Mouse (Mus musculus): ENCODE measurements around the gene Ppp3ca. TPM values are rescaled to one million over a fixed set of nuclear protein-coding genes. Genes with fewer than 3 reads are reported as not detected.

Ppp3ca gene
- polyA plus RNA-seq, 1 experiment from 2014 or later: 10.7 TPM

DNA sequence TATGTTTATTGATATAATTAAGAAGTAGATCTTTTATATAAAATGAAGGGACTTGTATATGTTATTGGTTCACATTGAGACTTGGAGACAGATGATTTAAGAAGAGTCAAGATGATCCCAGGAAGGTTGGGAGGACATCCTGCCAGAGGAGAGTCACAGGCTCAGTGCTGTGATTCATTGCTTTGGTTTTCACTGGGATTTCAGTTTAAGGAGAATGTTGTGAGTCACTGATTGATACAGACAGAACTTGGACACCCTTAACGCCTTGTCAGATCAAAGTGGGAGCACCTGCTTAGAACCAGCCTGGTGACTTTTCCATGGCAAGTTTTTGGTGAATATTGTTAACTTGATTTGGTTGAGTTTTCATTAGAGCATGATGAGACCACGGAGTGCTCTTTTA, 58.0 kb downstream of the Ppp3ca start:
- WGBS (ENCODE audit: insufficient replicate concordance): 64% methylated on average over 2 of the region's 2 CpGs
- no peak for ATAC-seq (ENCODE audit: insufficient read depth)
- Histone ChIP-seq H3K4me3 (replicated peaks) (no peak overlapping the region), H3K9ac (no peak overlapping the region), H3K4me2 (no peak overlapping the region), H3K27ac (replicated peaks) (no peak overlapping the region), H3K27me3 (no peaks in the 10 kb centered on the region), H3K36me3 (replicated peaks) (no peaks in the 10 kb centered on the region), H3K4me1 (replicated peaks) (no peaks in the 10 kb centered on the region; the same call in 1 of the 2 replicates), H3K9me3 (replicated peaks) (no peaks in the 10 kb centered on the region)

- Histone ChIP-seq H3K4me1 (replicated peaks) (no peaks in the 10 kb centered on the region; the same call in 1 of the 2 replicates), H3K4me2 (no peak overlapping the region), H3K36me3 (replicated peaks) (no peaks in the 10 kb centered on the region), H3K9me3 (replicated peaks) (no peaks in the 10 kb centered on the region), H3K27ac (replicated peaks) (no peak overlapping the region), H3K27me3 (no peaks in the 10 kb centered on the region), H3K4me3 (replicated peaks) (no peak overlapping the region), H3K9ac (no peak overlapping the region)
- WGBS (ENCODE audit: insufficient replicate concordance): 60% methylated on average over 10 of the region's 10 CpGs
- ATAC-seq (ENCODE audit: insufficient read depth): no peak
These were observed 60.1 kb downstream of the Ppp3ca start for GRCm38 (mm10) chr3:136729978-136730377.

- Histone ChIP-seq H3K27ac (replicated peaks) (no peak overlapping the region), H3K9me3 (replicated peaks) (no peaks in the 10 kb centered on the region), H3K4me1 (replicated peaks) (no peaks in the 10 kb centered on the region), H3K36me3 (replicated peaks) (no peaks in the 10 kb centered on the region), H3K4me3 (replicated peaks) (no peak overlapping the region), H3K4me2 (no peak overlapping the region), H3K9ac (no peak overlapping the region), H3K27me3 (no peaks in the 10 kb centered on the region)
- ATAC-seq (ENCODE audit: insufficient read depth): no peak
- 77% methylated on average over 6 of the region's 6 CpGs for WGBS (ENCODE audit: insufficient replicate concordance)
These were observed 61.7 kb downstream of the Ppp3ca start for GRCm38 (mm10) chr3:136731579-136731978.

DNA sequence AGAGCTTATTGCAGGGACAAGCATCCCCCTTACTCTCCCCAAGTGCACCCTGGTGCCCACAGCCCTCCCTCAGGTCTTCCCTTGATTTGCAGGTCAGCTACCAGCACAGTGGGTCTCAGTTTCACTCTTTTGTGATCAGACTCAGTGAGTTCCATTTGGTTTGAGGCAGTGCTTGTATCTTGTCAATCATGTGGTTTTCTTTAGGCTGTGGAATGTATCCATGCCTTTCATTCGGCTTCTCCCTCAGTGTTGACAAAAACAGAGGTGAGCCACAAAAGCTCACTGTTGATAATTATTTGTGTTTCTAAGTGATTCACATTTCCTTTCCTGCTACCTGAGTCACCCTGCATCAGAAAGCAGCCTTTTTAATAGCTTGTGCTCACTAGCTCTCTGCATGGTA, 66.1 kb downstream of the Ppp3ca start:
- 61% methylated on average over 1 of the region's 1 CpGs for WGBS (ENCODE audit: insufficient replicate concordance)
- no peak overlapping the region for H3K27ac ChIP-seq (replicated peaks)
- no peak overlapping the region for H3K9ac ChIP-seq
- no peaks in the 10 kb centered on the region; the same call in 1 of the 2 replicates for H3K4me1 ChIP-seq (replicated peaks)
- no peaks in the 10 kb centered on the region for H3K9me3 ChIP-seq (replicated peaks)
- H3K4me3 ChIP-seq (replicated peaks): no peak overlapping the region
- H3K36me3 ChIP-seq (replicated peaks): no peaks in the 10 kb centered on the region
- H3K27me3 ChIP-seq: no peaks in the 10 kb centered on the region
- ATAC-seq (ENCODE audit: insufficient read depth): no peak
- H3K4me2 ChIP-seq: no peak overlapping the region

DNA sequence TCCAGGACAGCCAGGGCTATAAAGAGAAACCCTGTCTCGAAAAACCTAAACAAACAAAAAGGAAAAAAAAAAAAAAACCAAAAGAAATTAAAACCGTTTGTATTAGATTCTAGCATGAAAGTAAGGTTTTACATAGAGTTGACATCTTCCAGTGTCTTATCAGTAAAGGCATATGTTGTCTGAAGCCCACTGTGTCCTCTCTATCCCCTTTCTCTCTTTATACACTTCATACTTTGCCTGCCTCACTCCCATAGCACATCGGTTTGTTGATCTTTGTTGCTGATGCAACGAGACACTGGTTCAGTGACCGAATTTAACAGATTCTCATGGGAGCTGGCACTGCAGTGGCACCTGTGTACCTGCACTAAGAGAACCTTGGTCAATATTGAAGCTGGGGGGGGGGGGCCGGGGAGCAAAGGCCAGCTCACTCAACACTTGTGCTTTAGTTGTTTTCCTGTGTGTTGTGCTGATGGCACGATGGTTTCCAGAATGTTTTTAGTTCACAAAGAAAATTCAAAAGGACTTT, 66.9 kb downstream of the Ppp3ca start:
- H3K36me3 ChIP-seq (replicated peaks): no peaks in the 10 kb centered on the region
- no peak overlapping the region for H3K4me3 ChIP-seq (replicated peaks)
- H3K27me3 ChIP-seq: no peaks in the 10 kb centered on the region
- ATAC-seq (ENCODE audit: insufficient read depth): peak; percentile 25; the same call in 1 of the 2 replicates
- H3K27ac ChIP-seq (replicated peaks): no peak overlapping the region
- H3K4me1 ChIP-seq (replicated peaks): peaks cover 3% of the 10 kb centered on the region; the same call in 1 of the 2 replicates
- no peak overlapping the region for H3K4me2 ChIP-seq
- H3K9ac ChIP-seq: no peak overlapping the region
- no peaks in the 10 kb centered on the region for H3K9me3 ChIP-seq (replicated peaks)
- WGBS (ENCODE audit: insufficient replicate concordance): 27% methylated on average over 7 of the region's 7 CpGs

DNA sequence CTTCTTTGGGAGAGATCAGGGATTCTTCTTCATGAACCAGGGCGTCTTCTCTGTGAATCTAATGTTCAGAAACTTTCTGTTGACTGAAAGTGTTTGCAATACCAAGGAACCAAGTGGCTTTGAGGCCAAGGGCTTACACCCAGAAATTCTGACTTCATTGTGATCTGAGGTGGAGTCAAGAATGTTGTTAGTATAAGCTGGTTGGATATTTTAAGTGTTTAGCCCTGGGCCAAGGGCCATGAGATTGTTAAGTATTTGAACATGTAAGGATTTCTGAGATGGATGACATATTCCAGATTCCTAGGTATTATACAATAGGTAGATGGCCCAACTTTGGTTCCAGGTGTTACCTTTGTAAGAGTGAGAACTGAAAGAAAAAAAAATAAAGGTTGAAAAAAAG, 68.5 kb downstream of the Ppp3ca start:
- Histone ChIP-seq H3K27ac (replicated peaks) (no peak overlapping the region), H3K4me2 (no peak overlapping the region), H3K4me1 (replicated peaks) (peaks cover 12% of the 10 kb centered on the region), H3K4me3 (replicated peaks) (no peak overlapping the region), H3K27me3 (no peaks in the 10 kb centered on the region), H3K9me3 (replicated peaks) (no peaks in the 10 kb centered on the region), H3K36me3 (replicated peaks) (no peaks in the 10 kb centered on the region), H3K9ac (no peak overlapping the region)
- WGBS (ENCODE audit: insufficient replicate concordance): 69% methylated on average over 1 of the region's 1 CpGs
- no peak for ATAC-seq (ENCODE audit: insufficient read depth)

DNA sequence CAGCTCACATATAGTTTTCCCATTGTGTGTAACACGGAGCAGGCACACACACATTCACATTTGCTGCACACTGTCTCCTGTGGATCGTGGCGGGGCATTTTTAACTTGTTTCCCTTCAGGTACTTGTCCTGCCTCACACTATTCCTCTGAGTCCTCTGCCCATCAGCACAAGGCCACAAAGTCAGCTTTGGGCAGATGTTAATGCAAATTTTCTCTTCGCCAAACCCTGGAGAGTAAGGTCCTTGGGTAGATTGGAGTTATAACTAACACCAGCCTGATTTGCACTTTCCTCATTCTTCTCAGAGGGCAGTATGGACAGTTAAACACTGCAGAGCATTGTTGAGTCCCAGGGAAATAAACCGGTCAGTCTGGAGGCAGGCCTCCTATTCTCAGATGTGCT, 69.0 kb downstream of the Ppp3ca start:
- H3K27me3 ChIP-seq: no peaks in the 10 kb centered on the region
- H3K4me1 ChIP-seq (replicated peaks): peaks cover 12% of the 10 kb centered on the region
- H3K9ac ChIP-seq: no peak overlapping the region
- WGBS (ENCODE audit: insufficient replicate concordance): 67% methylated on average over 5 of the region's 5 CpGs
- H3K36me3 ChIP-seq (replicated peaks): no peaks in the 10 kb centered on the region
- no peak overlapping the region for H3K4me2 ChIP-seq
- H3K4me3 ChIP-seq (replicated peaks): no peak overlapping the region
- H3K9me3 ChIP-seq (replicated peaks): no peaks in the 10 kb centered on the region
- H3K27ac ChIP-seq (replicated peaks): no peak overlapping the region
- no peak for ATAC-seq (ENCODE audit: insufficient read depth)

GRCm38 (mm10) chr3:136741659-136742058, 71.7 kb downstream of the Ppp3ca start:
- Histone ChIP-seq H3K4me2 (no peak overlapping the region), H3K9ac (no peak overlapping the region), H3K4me1 (replicated peaks) (peaks cover 20% of the 10 kb centered on the region), H3K4me3 (replicated peaks) (no peak overlapping the region), H3K36me3 (replicated peaks) (no peaks in the 10 kb centered on the region), H3K9me3 (replicated peaks) (no peaks in the 10 kb centered on the region), H3K27ac (replicated peaks) (no peak overlapping the region), H3K27me3 (no peaks in the 10 kb centered on the region)
- 73% methylated on average over 5 of the region's 5 CpGs for WGBS (ENCODE audit: insufficient replicate concordance)
- no peak for ATAC-seq (ENCODE audit: insufficient read depth)

GRCm38 (mm10) chr3:136742258-136743057, 72.5 kb downstream of the Ppp3ca start:
- no peak overlapping the region for H3K9ac ChIP-seq
- 29% methylated on average over 9 of the region's 9 CpGs for WGBS (ENCODE audit: insufficient replicate concordance)
- no peak overlapping the region for H3K27ac ChIP-seq (replicated peaks)
- H3K4me2 ChIP-seq: no peak overlapping the region
- no peak overlapping the region for H3K4me3 ChIP-seq (replicated peaks)
- no peaks in the 10 kb centered on the region for H3K9me3 ChIP-seq (replicated peaks)
- peaks cover 20% of the 10 kb centered on the region for H3K4me1 ChIP-seq (replicated peaks)
- ATAC-seq (ENCODE audit: insufficient read depth): no peak
- H3K36me3 ChIP-seq (replicated peaks): no peaks in the 10 kb centered on the region
- no peaks in the 10 kb centered on the region for H3K27me3 ChIP-seq

DNA sequence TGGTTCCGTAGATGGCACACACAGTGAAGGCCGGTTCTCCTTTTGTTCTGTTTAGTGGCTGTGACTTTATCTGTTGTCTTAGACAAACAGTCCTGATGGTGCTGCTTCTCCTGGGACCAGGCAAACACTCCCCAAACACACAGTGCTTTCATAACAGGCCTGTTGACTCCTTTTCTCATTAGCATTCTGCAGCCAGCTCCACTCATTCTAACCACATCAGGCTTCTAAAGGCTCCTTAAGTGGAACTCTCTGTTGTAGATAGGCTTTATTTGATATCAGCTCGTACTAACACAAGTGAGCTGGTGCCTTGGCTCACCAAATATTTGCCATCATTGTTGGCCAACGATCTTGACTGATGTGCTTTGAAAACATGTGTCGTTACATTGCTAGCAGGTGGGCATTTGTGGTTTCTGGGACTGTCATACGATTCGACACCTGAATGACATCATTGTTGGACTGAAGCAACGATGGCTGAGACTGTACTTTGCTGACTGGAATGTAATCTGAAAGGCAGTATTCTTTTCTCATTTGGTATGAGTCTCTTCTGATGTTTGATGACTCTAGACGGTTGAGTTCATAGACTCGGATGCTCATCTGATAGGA, 74.5 kb downstream of the Ppp3ca start:
- Histone ChIP-seq H3K4me2 (no peak overlapping the region), H3K4me3 (replicated peaks) (no peak overlapping the region), H3K27ac (replicated peaks) (no peak overlapping the region), H3K36me3 (replicated peaks) (no peaks in the 10 kb centered on the region), H3K9me3 (replicated peaks) (no peaks in the 10 kb centered on the region), H3K27me3 (no peaks in the 10 kb centered on the region), H3K4me1 (replicated peaks) (peaks cover 20% of the 10 kb centered on the region), H3K9ac (no peak overlapping the region)
- 64% methylated on average over 10 of the region's 10 CpGs for WGBS (ENCODE audit: insufficient replicate concordance)
- ATAC-seq (ENCODE audit: insufficient read depth): no peak

DNA sequence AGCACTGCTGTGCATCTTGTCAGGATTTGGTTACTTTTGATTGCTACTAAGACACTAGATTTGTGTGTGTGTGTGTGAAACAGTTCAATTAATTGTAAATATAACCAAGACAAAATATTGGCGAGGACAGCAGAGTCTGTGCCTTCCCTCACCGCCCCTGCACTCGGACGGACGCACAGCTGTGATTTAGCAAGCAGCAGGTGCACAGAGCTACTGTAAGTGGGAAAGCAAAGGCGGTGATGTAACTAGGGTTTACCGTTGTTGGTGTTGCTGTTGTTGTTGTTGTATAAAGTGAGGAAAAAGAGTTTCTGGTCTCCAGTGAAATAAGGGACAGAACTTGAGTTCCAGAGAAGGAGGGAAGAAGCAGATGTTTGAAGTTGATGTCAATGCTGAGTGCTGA, 75.5 kb downstream of the Ppp3ca start:
- no peak for ATAC-seq (ENCODE audit: insufficient read depth)
- WGBS (ENCODE audit: insufficient replicate concordance): 66% methylated on average over 7 of the region's 7 CpGs
- Histone ChIP-seq H3K4me2 (no peak overlapping the region), H3K27ac (replicated peaks) (no peak overlapping the region), H3K4me1 (replicated peaks) (peaks cover 20% of the 10 kb centered on the region), H3K27me3 (no peaks in the 10 kb centered on the region), H3K9ac (no peak overlapping the region), H3K36me3 (replicated peaks) (no peaks in the 10 kb centered on the region), H3K4me3 (replicated peaks) (no peak overlapping the region), H3K9me3 (replicated peaks) (no peaks in the 10 kb centered on the region)
